Mouse (Mus musculus): ENCODE results near the gene Stx3. TPM values are rescaled to one million over a fixed set of nuclear protein-coding genes. Genes with fewer than 3 reads are reported as not detected.

Gene Stx3
- polyA plus RNA-seq, 1 experiment from 2014 or later, result 6.9 TPM

Other genes starting within 250 kb of the Stx3 start
- 0.77 and 1.1 TPM in 2 replicates for gene Ms4a6d, start 214.6 kb downstream of the Stx3 start, polyA plus RNA-seq (2016; fragmentation: Nextera tagmentation; extraction: Ambion mirVana)
- gene Ms4a2, start 195.7 kb downstream of the Stx3 start, polyA plus RNA-seq (2016; fragmentation: Nextera tagmentation; extraction: Ambion mirVana), result not detected in 2 replicates
- gene Ms4a3, start 178.6 kb downstream of the Stx3 start, polyA plus RNA-seq (2016; fragmentation: Nextera tagmentation; extraction: Ambion mirVana), result 0.18 TPM in 1 of 2 replicates, not detected in the other
- not detected in 2 replicates for gene Oosp2, start 158.8 kb downstream of the Stx3 start, polyA plus RNA-seq (2016; fragmentation: Nextera tagmentation; extraction: Ambion mirVana)
- not detected in 2 replicates for gene Oosp1, start 128.3 kb downstream of the Stx3 start, polyA plus RNA-seq (2016; fragmentation: Nextera tagmentation; extraction: Ambion mirVana)
- not detected in 2 replicates for gene Oosp3, start 122.3 kb downstream of the Stx3 start, polyA plus RNA-seq (2016; fragmentation: Nextera tagmentation; extraction: Ambion mirVana)
- gene Gif, start 71.8 kb downstream of the Stx3 start, polyA plus RNA-seq (2016; fragmentation: Nextera tagmentation; extraction: Ambion mirVana), result not detected in 2 replicates
- gene Mrpl16, start 49.0 kb downstream of the Stx3 start, polyA plus RNA-seq (2016; fragmentation: Nextera tagmentation; extraction: Ambion mirVana), result 76.2 and 76.8 TPM in 2 replicates
- gene Olfr1417, start 19.8 kb upstream of the Stx3 start, polyA plus RNA-seq (2016; fragmentation: Nextera tagmentation; extraction: Ambion mirVana), result 0.08 TPM in 1 of 2 replicates, not detected in the other
- not detected in 2 replicates for gene Olfr1418, start 41.7 kb upstream of the Stx3 start, polyA plus RNA-seq (2016; fragmentation: Nextera tagmentation; extraction: Ambion mirVana)
- gene Olfr1419, start 55.7 kb upstream of the Stx3 start, polyA plus RNA-seq (2016; fragmentation: Nextera tagmentation; extraction: Ambion mirVana), result not detected in 2 replicates
- not detected in 2 replicates for gene Olfr1420, start 67.2 kb upstream of the Stx3 start, polyA plus RNA-seq (2016; fragmentation: Nextera tagmentation; extraction: Ambion mirVana)
- 21.3 and 22.2 TPM in 2 replicates for gene Patl1, start 93.0 kb upstream of the Stx3 start, polyA plus RNA-seq (2016; fragmentation: Nextera tagmentation; extraction: Ambion mirVana)
- gene Osbp, start 146.5 kb upstream of the Stx3 start, polyA plus RNA-seq (2016; fragmentation: Nextera tagmentation; extraction: Ambion mirVana), result 6.3 and 7.6 TPM in 2 replicates
- gene Olfr1423, start 221.9 kb upstream of the Stx3 start, polyA plus RNA-seq (2016; fragmentation: Nextera tagmentation; extraction: Ambion mirVana), result not detected in 2 replicates
- not detected in 2 replicates for gene Olfr1424, start 243.3 kb upstream of the Stx3 start, polyA plus RNA-seq (2016; fragmentation: Nextera tagmentation; extraction: Ambion mirVana)